Mouse (Mus musculus): ENCODE data around the gene Cd3d. TPM values are rescaled to one million over a fixed set of nuclear protein-coding genes. Genes with fewer than 3 reads are reported as not detected.

Gene Cd3d
- total RNA-seq (2012; rRNA removed) (0.10 TPM in 1 of 2 replicates, not detected in the other), polyA plus RNA-seq (2012; ENCODE audit: insufficient read depth in 1 of 2, insufficient read length in 2 of 2, low read depth in 1 of 2, low replicate concordance in 2 of 2, missing spikeins in 1 of 2) (not detected)

- Histone ChIP-seq H3K79me2 (ENCODE audit: control insufficient read depth, insufficient read depth, low read length, poor library complexity) (no peaks in the 10 kb centered on the region), H3K9me3 (replicated peaks; ENCODE audit: insufficient read depth, low read length) (no peaks in the 10 kb centered on the region), H3K4me3 (ENCODE audit: control insufficient read depth in 1 of 2, insufficient read depth in 1 of 2, low read depth in 2 of 2, low read length in 2 of 2) (no peak within 1 kb of the TSS), H3K27ac (ENCODE audit: control insufficient read depth, low read depth, low read length) (no peak within 1 kb of the TSS), H3K27me3 (ENCODE audit: control insufficient read depth in 1 of 2, insufficient read depth in 2 of 2, low read length in 2 of 2) (no peaks in the 10 kb centered on the region), H3K4me1 (ENCODE audit: control insufficient read depth in 1 of 2, insufficient read depth in 2 of 2, low read length in 2 of 2) (peaks cover 10 to 17% of the 10 kb centered on the region in 2 experiments), H3K36me3 (ENCODE audit: control insufficient read depth in 1 of 2, insufficient read depth in 2 of 2, low read length in 2 of 2) (peaks cover 0 to 12% of the 10 kb centered on the region in 2 experiments; a peak in 2 of 4 replicates), H3K9ac (ENCODE audit: control insufficient read depth, low read depth, low read length, poor library complexity, severe bottlenecking) (no peak within 1 kb of the TSS)
- DNase-seq (ENCODE audit: low read depth, low spot score), result no peak
- TF ChIP-seq CHD2 (IDR thresholded peaks at IDR 0.05; ENCODE audit: low read length), result no peak
- TF ChIP-seq ZKSCAN1 (IDR thresholded peaks at IDR 0.05; ENCODE audit: low read depth, low read length), result no peak
- no peak for TF ChIP-seq TAL1 (IDR thresholded peaks at IDR 0.05; ENCODE audit: low read length)
- no peak for TF ChIP-seq POLR2AphosphoS5 (IDR thresholded peaks at IDR 0.05; ENCODE audit: borderline replicate concordance, low read depth, low read length)
- TF ChIP-seq ZNF384 (IDR thresholded peaks at IDR 0.05; ENCODE audit: low read depth, low read length), result no peak
- no peak for TF ChIP-seq UBTF (IDR thresholded peaks at IDR 0.05; ENCODE audit: borderline replicate concordance, insufficient read depth, low read depth, low read length)
- TF ChIP-seq MEF2A (IDR thresholded peaks at IDR 0.05; ENCODE audit: extremely low read depth, insufficient replicate concordance, low read depth, low read length, poor library complexity, severe bottlenecking), result no peak
- no peak for TF ChIP-seq POLR2A (IDR thresholded peaks at IDR 0.05; ENCODE audit: control insufficient read depth in 1 of 2, insufficient read depth in 1 of 2, low read depth in 1 of 2, low read length in 2 of 2, poor library complexity in 1 of 2)
- TF ChIP-seq MAX (IDR thresholded peaks at IDR 0.05; ENCODE audit: low read length), result no peak
- TF ChIP-seq RAD21 (IDR thresholded peaks at IDR 0.05; ENCODE audit: low read depth, low read length), result no peak
- no peak for TF ChIP-seq MAZ (IDR thresholded peaks at IDR 0.05; ENCODE audit: low read depth, low read length)
- no peak for TF ChIP-seq MYB (IDR thresholded peaks at IDR 0.05; ENCODE audit: low read depth, low read length)
- TF ChIP-seq GATA1 (IDR thresholded peaks at IDR 0.05; ENCODE audit: low read depth, low read length), result no peak
- TF ChIP-seq JUND (IDR thresholded peaks at IDR 0.05; ENCODE audit: low read depth, low read length), result no peak
- TF ChIP-seq HCFC1 (IDR thresholded peaks at IDR 0.05; ENCODE audit: low read depth, low read length), result no peak
Observed at GRCm38 (mm10) chr9:44981676-44982075, at the start of gene Cd3d. Cd3d (plus strand) TSS chr9:44981786.

GRCm38 (mm10) chr9:44941756-44942155, 39.8 kb upstream of the Cd3d start:
- Histone ChIP-seq H3K36me3 (ENCODE audit: control insufficient read depth in 1 of 2, insufficient read depth in 2 of 2, low read length in 2 of 2) (peaks cover 0 to 16% of the 10 kb centered on the region in 2 experiments; a peak in 3 of 4 replicates), H3K4me1 (ENCODE audit: control insufficient read depth in 1 of 2, insufficient read depth in 2 of 2, low read length in 2 of 2) (no peaks in the 10 kb centered on the region), H3K9me3 (replicated peaks; ENCODE audit: insufficient read depth, low read length) (no peaks in the 10 kb centered on the region), H3K27me3 (ENCODE audit: control insufficient read depth in 1 of 2, insufficient read depth in 2 of 2, low read length in 2 of 2) (no peaks in the 10 kb centered on the region), H3K9ac (ENCODE audit: control insufficient read depth, low read depth, low read length, poor library complexity, severe bottlenecking) (no peak overlapping the region), H3K4me3 (ENCODE audit: control insufficient read depth in 1 of 2, insufficient read depth in 1 of 2, low read depth in 2 of 2, low read length in 2 of 2) (no peak overlapping the region), H3K79me2 (ENCODE audit: control insufficient read depth, insufficient read depth, low read length, poor library complexity) (no peaks in the 10 kb centered on the region), H3K27ac (ENCODE audit: control insufficient read depth, low read depth, low read length) (no peak overlapping the region)
- DNase-seq (ENCODE audit: low read depth, low spot score), result no peak
- no peak for TF ChIP-seq USF1 (IDR thresholded peaks at IDR 0.05; ENCODE audit: low read depth, low read length)
- TF ChIP-seq TBP (IDR thresholded peaks at IDR 0.05; ENCODE audit: low read depth, low read length), result no peak
- no peak for TF ChIP-seq ZNF384 (IDR thresholded peaks at IDR 0.05; ENCODE audit: low read depth, low read length)
- no peak for TF ChIP-seq MAZ (IDR thresholded peaks at IDR 0.05; ENCODE audit: low read depth, low read length)
- TF ChIP-seq RAD21 (IDR thresholded peaks at IDR 0.05; ENCODE audit: low read depth, low read length), result no peak

Data from MEL (cell line).